Mouse (Mus musculus) stomach, postnatal 0 days (tissue): ENCODE measurements around the gene Nsfl1c.

Experiments used
- CTCF ChIP-seq: IDR thresholded peaks from 2 replicates; pipeline ENCODE4 v1.5.1; 2016; ENCODE audit warnings: antibody characterized with exemption, low read depth, mild to moderate bottlenecking, moderate library complexity
- EP300 ChIP-seq: optimal IDR thresholded peaks from 2 replicates; pipeline ENCODE3; 2016; ENCODE audit warnings: antibody characterized with exemption

- TF ChIP-seq EP300 (no peak), CTCF (peak; percentile 31)
These were observed 36.6 kb downstream of the Nsfl1c start for GRCm38 (mm10) chr2:151530378-151531230.
